Mouse (Mus musculus) E14TG2a.4 (cell line): ENCODE measurements around the gene Slc5a8.
A peak's percentile ranks its signal among the peaks of the same experiment; 100 is the strongest.

Source experiments
- H3K27me3 ChIP-seq: 2 replicates; pipeline ENCODE4 v1.6.1; 2014; ENCODE audit warnings: low read length, control low read depth; ENCODE audit not compliant: insufficient read depth
- H3K36me3 ChIP-seq: 2 replicates; pipeline ENCODE4 v1.6.1; 2014; ENCODE audit warnings: low read length, control low read depth; ENCODE audit not compliant: insufficient read depth
- H3K4me1 ChIP-seq: replicated peaks from 2 replicates; pipeline ENCODE4 v1.6.1; 2014; ENCODE audit warnings: low read depth, low read length, control low read depth
- H3K4me3 ChIP-seq: replicated peaks from 2 replicates; pipeline ENCODE4 v1.5.1; 2014; ENCODE audit warnings: mild to moderate bottlenecking, low read length
- H3K9me3 ChIP-seq: 2 replicates; pipeline ENCODE4 v1.6.1; 2014; ENCODE audit warnings: low read length, control low read depth
- CTCF ChIP-seq: conservative IDR thresholded peaks from 2 replicates; pipeline ENCODE4 v1.5.1; 2014; ENCODE audit warnings: low read length
- NANOG ChIP-seq: IDR thresholded peaks from 2 replicates; pipeline ENCODE4 v1.6.1; 2014; ENCODE audit warnings: borderline replicate concordance, low read length, mixed read lengths
- POU5F1 ChIP-seq: IDR thresholded peaks from 2 replicates; pipeline ENCODE4 v1.6.1; 2014; ENCODE audit warnings: low read length, borderline replicate concordance

Slc5a8 gene

GRCm38 (mm10) chr10:88877421-88877820 lies 8.4 kb upstream of the Slc5a8 start:
- Histone ChIP-seq H3K9me3 (no peaks in the 10 kb centered on the region), H3K27me3 (peaks cover 7% of the 10 kb centered on the region; the same call in 1 of the 2 replicates), H3K36me3 (no peaks in the 10 kb centered on the region), H3K4me1 (peaks cover 9% of the 10 kb centered on the region), H3K4me3 (no peak overlapping the region)
- TF ChIP-seq NANOG, result no peak
- no peak for TF ChIP-seq POU5F1
- TF ChIP-seq CTCF, result no peak

GRCm38 (mm10) chr10:88883721-88884120 lies 2.1 kb upstream of the Slc5a8 start:
- Histone ChIP-seq H3K36me3 (no peaks in the 10 kb centered on the region), H3K27me3 (peaks cover 37% of the 10 kb centered on the region), H3K4me3 (no peak overlapping the region), H3K4me1 (peaks cover 17% of the 10 kb centered on the region), H3K9me3 (no peaks in the 10 kb centered on the region)
- TF ChIP-seq CTCF (no peak), POU5F1 (no peak), NANOG (no peak)

- Histone ChIP-seq H3K4me3 (no peak overlapping the region), H3K27me3 (peaks cover 35% of the 10 kb centered on the region), H3K36me3 (no peaks in the 10 kb centered on the region), H3K9me3 (no peaks in the 10 kb centered on the region), H3K4me1 (peaks cover 15% of the 10 kb centered on the region; the same call in 1 of the 2 replicates)
- TF ChIP-seq NANOG, result no peak
- peak; percentile 66 for TF ChIP-seq CTCF
- TF ChIP-seq POU5F1, result no peak
Observed at GRCm38 (mm10) chr10:88884836-88885235, 956 bp upstream of the Slc5a8 start.

- no peak for TF ChIP-seq NANOG
- TF ChIP-seq CTCF, result no peak
- TF ChIP-seq POU5F1, result no peak
- Histone ChIP-seq H3K4me3 (peak overlapping the region; percentile 79), H3K9me3 (no peaks in the 10 kb centered on the region), H3K36me3 (no peaks in the 10 kb centered on the region), H3K4me1 (peaks cover 15% of the 10 kb centered on the region; the same call in 1 of the 2 replicates), H3K27me3 (peaks cover 35% of the 10 kb centered on the region)
Observed at GRCm38 (mm10) chr10:88886114-88886513, 322 bp downstream of the Slc5a8 start.

- Histone ChIP-seq H3K27me3 (peaks cover 32% of the 10 kb centered on the region), H3K36me3 (no peaks in the 10 kb centered on the region), H3K9me3 (no peaks in the 10 kb centered on the region), H3K4me3 (no peak overlapping the region), H3K4me1 (peaks cover 15% of the 10 kb centered on the region; the same call in 1 of the 2 replicates)
- no peak for TF ChIP-seq NANOG
- TF ChIP-seq CTCF, result no peak
- no peak for TF ChIP-seq POU5F1
Observed at GRCm38 (mm10) chr10:88888376-88888775, 2.6 kb downstream of the Slc5a8 start.

- Histone ChIP-seq H3K4me1 (peaks cover 2% of the 10 kb centered on the region; the same call in 1 of the 2 replicates), H3K4me3 (no peak overlapping the region), H3K36me3 (no peaks in the 10 kb centered on the region), H3K9me3 (no peaks in the 10 kb centered on the region), H3K27me3 (peaks cover 17% of the 10 kb centered on the region)
- TF ChIP-seq NANOG, result no peak
- TF ChIP-seq POU5F1, result no peak
- no peak for TF ChIP-seq CTCF
Observed at GRCm38 (mm10) chr10:88891410-88891809, 5.6 kb downstream of the Slc5a8 start.

GRCm38 (mm10) chr10:88892560-88893087 lies 6.8 kb downstream of the Slc5a8 start:
- H3K4me3 ChIP-seq, result no peak overlapping the region
- no peaks in the 10 kb centered on the region for H3K36me3 ChIP-seq
- H3K4me1 ChIP-seq, result no peaks in the 10 kb centered on the region
- no peak for TF ChIP-seq POU5F1
- TF ChIP-seq CTCF, result no peak
- no peak for TF ChIP-seq NANOG
- H3K27me3 ChIP-seq, result peaks cover 6% of the 10 kb centered on the region
- H3K9me3 ChIP-seq, result no peaks in the 10 kb centered on the region

GRCm38 (mm10) chr10:88897032-88897431 lies 11.2 kb downstream of the Slc5a8 start:
- Histone ChIP-seq H3K9me3 (no peaks in the 10 kb centered on the region), H3K27me3 (no peaks in the 10 kb centered on the region), H3K4me1 (no peaks in the 10 kb centered on the region), H3K4me3 (no peak overlapping the region), H3K36me3 (no peaks in the 10 kb centered on the region)
- TF ChIP-seq NANOG, result no peak
- TF ChIP-seq POU5F1, result no peak
- no peak for TF ChIP-seq CTCF
